Mouse (Mus musculus) neutrophil, adult 5-6 weeks (primary cell): ENCODE data around the gene Klra3. TPM values are rescaled to one million over a fixed set of nuclear protein-coding genes. Genes with fewer than 3 reads are reported as not detected.
"Not testable (repeated sequence)": the region's sequence is repeated elsewhere in the genome, so short reads cannot be mapped to it uniquely, and the experiment has no call there.

Experiments used
- ATAC-seq: fragments of 151-379, 151-347 bp; 2 replicates; pipeline ENCODE4 v1.8.0; 2017; ENCODE audit warnings: mild to moderate bottlenecking, moderate TSS enrichment; ENCODE audit not compliant: insufficient number of reproducible peaks, poor library complexity, low FRiP score, severe bottlenecking; ENCODE audit errors: extremely low read depth
- total RNA-seq: library from RNA; stranded (forward); fragments of 200-1000 nt; gene quantifications from 2 replicates; pipeline ENCODE4 v1.2.3, GENCODE M21; 2017

Klra3 gene
- 0.49 and 4.4 TPM in 2 replicates for total RNA-seq

DNA sequence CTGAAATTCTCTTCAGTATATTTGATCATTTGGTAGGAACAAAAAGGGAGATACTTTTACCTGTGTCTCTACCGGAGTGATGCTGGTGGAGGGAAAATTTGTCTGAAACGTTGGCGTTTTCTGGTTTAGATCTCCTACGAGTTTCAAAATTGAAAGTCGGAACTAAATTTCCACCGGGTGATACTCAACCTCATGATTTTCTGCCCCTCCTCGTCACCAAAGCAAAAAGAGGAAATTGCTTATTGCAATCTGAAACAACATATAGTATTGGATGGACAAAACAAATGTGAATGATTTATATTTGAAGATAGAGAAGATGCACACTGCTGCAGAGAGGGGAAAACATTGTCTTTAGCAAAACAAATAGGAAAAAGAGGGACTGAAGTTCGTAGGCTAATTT, at the start of gene Klra3:
Gene Klra3, minus strand, starts transcription at position 164 of the 400 bp plus-strand sequence.
- no peak for ATAC-seq

DNA sequence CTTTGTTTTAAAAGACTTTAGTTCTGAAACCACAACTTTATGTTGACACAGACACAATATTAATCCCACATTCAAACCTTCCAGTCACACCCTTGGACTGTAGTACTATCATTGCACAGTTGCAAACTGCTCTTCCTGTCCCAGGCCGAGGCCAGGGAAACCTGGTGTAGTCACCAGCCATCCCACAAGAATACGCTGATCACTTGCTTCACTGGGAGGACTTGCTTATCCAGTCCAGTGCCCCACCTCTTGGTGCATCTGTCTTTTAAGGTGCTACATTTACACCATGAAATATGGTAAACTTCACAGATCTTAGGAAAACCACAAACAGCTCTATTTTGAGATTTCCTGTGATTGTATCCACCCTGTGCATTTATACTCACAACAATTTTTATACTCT, 49.4 kb upstream of the Klra3 start, which contains the start of gene Klra1:
Gene Klra1, minus strand, starts transcription at position 125 of the 400 bp plus-strand sequence.
- ATAC-seq = no peak

DNA sequence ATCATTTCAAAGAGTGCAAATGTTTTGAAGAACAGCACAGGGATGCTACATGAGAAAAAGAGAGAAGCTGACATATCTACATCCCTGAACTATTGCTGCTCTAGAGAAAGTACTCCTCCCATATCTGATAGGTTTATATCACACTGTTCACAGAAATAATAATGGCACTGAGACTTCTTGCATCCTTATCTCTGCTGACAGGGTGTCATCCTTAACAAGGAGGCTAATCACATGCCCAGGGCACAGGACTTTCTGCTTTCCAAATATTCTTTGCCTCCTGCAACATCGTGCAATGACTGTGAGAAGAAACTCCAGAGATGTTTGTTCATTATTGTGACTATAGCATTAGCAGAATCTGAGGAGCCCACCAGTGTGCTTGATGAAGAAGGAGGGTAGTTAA, 48.4 kb upstream of the Klra3 start:
- no peak for ATAC-seq

DNA sequence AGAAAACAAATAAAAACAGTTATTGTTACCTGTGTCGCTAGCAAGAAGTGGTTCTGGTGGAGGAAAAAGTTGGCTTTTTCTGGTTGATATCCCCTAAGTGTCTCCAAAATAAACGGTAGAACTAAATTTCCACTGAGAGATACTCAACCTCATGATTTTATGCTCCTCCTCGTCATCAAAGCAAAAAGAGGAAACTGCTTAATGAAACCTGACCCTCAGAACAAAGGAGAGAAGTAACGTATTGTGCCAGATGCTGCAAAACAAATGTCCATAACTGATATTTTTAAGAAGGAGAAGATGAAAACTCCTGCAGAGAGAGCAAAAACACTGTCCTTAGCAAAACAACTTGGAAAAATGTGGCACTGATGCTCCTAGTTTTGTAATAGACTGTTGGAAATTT, 45.0 kb upstream of the Klra3 start:
- ATAC-seq = 0 out of 2 replicates have a peak, but pooled peaks have one; percentile 39

DNA sequence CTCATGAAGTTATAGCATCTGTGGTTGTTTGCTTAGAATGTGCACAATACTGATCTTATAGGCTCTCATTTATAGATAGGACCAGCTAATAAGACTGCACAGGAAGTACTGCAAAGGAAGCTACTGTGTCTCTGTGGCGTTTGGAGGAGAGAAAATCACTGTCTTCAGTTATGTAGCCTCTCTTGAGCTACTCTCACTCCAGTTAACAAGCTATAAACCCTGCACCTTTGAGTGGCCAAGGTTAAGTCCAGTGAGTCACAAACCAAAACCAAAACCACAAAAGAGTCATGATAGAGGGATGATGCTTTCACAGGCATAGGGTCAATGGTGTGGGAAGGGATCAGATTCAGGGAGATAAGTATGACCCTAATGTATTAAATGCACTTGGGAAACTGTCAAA, 8.0 kb upstream of the Klra3 start:
- ATAC-seq = not testable (repeated sequence)

DNA sequence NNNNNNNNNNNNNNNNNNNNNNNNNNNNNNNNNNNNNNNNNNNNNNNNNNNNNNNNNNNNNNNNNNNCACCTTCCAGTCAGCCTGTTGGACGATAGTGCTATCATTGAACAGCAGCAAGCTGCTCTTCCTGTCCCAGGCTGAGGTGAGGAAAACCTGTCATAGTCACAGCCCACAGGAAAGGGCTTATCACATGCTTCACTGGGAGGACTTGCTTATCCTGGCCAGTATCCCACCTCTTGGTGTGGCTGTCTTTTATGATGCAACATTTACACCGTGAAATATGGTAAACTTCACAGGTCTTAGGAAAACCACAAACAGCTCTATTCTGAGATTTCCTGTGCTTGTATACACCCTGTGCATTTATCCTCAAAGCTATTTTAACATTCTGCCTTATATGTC, 4.6 kb upstream of the Klra3 start:
- peak; percentile 19; the same call in 1 of the 2 replicates for ATAC-seq

DNA sequence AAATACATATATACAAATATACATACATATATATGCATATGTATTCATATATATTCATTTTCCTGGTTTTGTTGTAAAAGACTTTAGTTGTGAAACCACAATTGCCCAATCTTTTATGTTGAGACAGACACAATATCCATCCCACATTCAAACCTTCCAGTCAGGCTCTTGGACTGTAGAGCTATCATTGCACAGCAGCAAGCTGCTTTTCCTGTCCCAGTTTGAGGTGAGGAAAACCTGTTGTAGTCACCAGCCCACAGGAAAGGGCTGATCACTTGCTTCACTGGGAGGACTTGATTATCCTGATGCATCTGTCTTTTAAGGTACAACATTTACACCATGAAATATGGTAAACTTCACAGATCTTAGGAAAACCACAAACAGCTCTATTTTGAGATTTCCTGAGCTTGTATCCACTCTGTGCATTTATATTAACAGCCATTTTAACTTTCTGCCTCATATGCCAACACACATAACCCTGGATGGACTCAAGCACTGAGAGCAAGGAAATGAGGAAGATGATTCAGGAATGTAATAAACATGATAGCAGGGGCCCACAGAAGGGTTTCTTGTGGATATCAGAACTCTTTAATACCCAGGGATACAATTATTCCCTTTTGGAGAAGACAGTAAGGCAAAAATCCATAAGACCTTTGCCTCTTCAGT, 49.3 kb downstream of the Klra3 start:
- no peak for ATAC-seq

DNA sequence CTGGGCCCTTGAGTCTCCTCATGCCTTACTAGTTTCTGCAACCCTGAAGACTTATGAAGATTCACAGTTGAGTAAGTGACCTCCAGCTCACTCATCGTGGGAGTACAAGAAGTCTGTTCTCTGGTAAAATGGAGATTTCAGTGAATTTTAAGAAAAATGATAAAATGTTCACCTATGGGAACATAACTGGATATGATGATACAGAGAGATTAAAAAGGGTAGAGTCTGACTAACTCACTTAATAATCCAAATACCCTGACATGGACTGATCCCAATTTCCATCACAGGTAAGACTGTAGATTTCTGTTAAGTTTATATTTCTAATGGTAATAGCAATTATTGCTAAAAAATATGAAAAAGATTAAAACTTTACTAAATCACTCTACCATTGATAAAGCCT, 55.5 kb downstream of the Klra3 start, which contains the start of gene Klra10:
Gene Klra10, minus strand, starts transcription at position 101 of the 400 bp plus-strand sequence.
- ATAC-seq = not testable (repeated sequence)

Other genes with a start within 250 kb of the Klra3 start
- gene Klra8, start 207.7 kb downstream of the Klra3 start, total RNA-seq = 4.4 and 5.2 TPM in 2 replicates
- 1.7 and 2.6 TPM in 2 replicates for gene Klra9, start 144.5 kb downstream of the Klra3 start, total RNA-seq
- gene Klra7, start 104.3 kb downstream of the Klra3 start, total RNA-seq = 3.4 and 3.6 TPM in 2 replicates
- gene Klra10, start 55.6 kb downstream of the Klra3 start, total RNA-seq = 0.93 and 2.5 TPM in 2 replicates
- 1.3 and 2.2 TPM in 2 replicates for gene Klra1, start 49.3 kb upstream of the Klra3 start, total RNA-seq